Mouse (Mus musculus) bone marrow macrophage, adult 2 months (primary cell): ENCODE measurements around the gene Mad1l1. TPM values are rescaled to one million over a fixed set of nuclear protein-coding genes. Genes with fewer than 3 reads are reported as not detected.

Source experiments
- H3K27ac ChIP-seq: 2 replicates; pipeline ENCODE4 v1.5.1; 2012; ENCODE audit warnings: low read depth, low read length; ENCODE audit not compliant: insufficient read depth
- H3K4me1 ChIP-seq: 2 replicates; pipeline ENCODE4 v1.6.1; 2012; ENCODE audit warnings: low read length; ENCODE audit not compliant: control insufficient read depth, insufficient read depth
- H3K4me3 ChIP-seq: 2 replicates; pipeline ENCODE4 v1.5.1; 2012; ENCODE audit warnings: mild to moderate bottlenecking, low read length, moderate library complexity; ENCODE audit not compliant: insufficient read depth
- CTCF ChIP-seq: IDR thresholded peaks from 2 replicates; pipeline ENCODE4 v1.5.1; 2012; ENCODE audit warnings: low read depth, mild to moderate bottlenecking, low read length, moderate library complexity
- POLR2A ChIP-seq: IDR thresholded peaks from 2 replicates; pipeline ENCODE4 v1.6.1; 2012; ENCODE audit warnings: mild to moderate bottlenecking, low read depth, low read length, borderline replicate concordance
- polyA plus RNA-seq: library from polyadenylated mRNA; stranded (reverse); fragments of >200 nt; gene quantifications from 2 replicates; pipeline ENCODE4 v1.2.4, GENCODE M21; 2012; ENCODE audit not compliant: missing spikeins, insufficient read depth, insufficient read length

Gene Mad1l1
- polyA plus RNA-seq, 1 experiment = 16.5 TPM

GRCm38 (mm10) chr5:139978525-139979276 is 342.7 kb downstream of the Mad1l1 start:
- Histone ChIP-seq H3K27ac (no peak overlapping the region), H3K4me3 (no peak overlapping the region), H3K4me1 (no peaks in the 10 kb centered on the region)
- TF ChIP-seq POLR2A = no peak
- no peak for TF ChIP-seq CTCF

- Histone ChIP-seq H3K4me1 (no peaks in the 10 kb centered on the region), H3K27ac (no peak overlapping the region), H3K4me3 (no peak overlapping the region)
- TF ChIP-seq CTCF (no peak), POLR2A (no peak)
Observed at GRCm38 (mm10) chr5:139977476-139977875, 343.9 kb downstream of the Mad1l1 start.

- H3K27ac ChIP-seq = no peak overlapping the region
Observed at GRCm38 (mm10) chr5:139976584-139976983, 344.8 kb downstream of the Mad1l1 start.

GRCm38 (mm10) chr5:139970186-139970631 is 351.1 kb downstream of the Mad1l1 start:
- TF ChIP-seq POLR2A = no peak
- TF ChIP-seq CTCF = no peak
- Histone ChIP-seq H3K27ac (no peak overlapping the region), H3K4me1 (no peaks in the 10 kb centered on the region), H3K4me3 (no peak overlapping the region)

More at GRCm38 (mm10) chr5:139976584-139976983, 344.8 kb downstream of the Mad1l1 start:
- TF ChIP-seq POLR2A (no peak), CTCF (no peak)
- H3K4me1 ChIP-seq = no peaks in the 10 kb centered on the region
- H3K4me3 ChIP-seq = no peak overlapping the region

GRCm38 (mm10) chr5:139969151-139969948 is 352.0 kb downstream of the Mad1l1 start:
- no peak overlapping the region for H3K27ac ChIP-seq
- no peak for TF ChIP-seq POLR2A
- no peak for TF ChIP-seq CTCF
- H3K4me3 ChIP-seq = no peak overlapping the region
- no peaks in the 10 kb centered on the region for H3K4me1 ChIP-seq

GRCm38 (mm10) chr5:139965596-139965995 is 355.8 kb downstream of the Mad1l1 start:
- no peak overlapping the region for H3K27ac ChIP-seq
- no peak overlapping the region for H3K4me3 ChIP-seq
- TF ChIP-seq POLR2A (no peak), CTCF (no peak)
- H3K4me1 ChIP-seq = no peaks in the 10 kb centered on the region

- no peak overlapping the region for H3K4me3 ChIP-seq
- no peak overlapping the region for H3K27ac ChIP-seq
- no peak for TF ChIP-seq CTCF
- TF ChIP-seq POLR2A = no peak
- H3K4me1 ChIP-seq = no peaks in the 10 kb centered on the region
Observed at GRCm38 (mm10) chr5:139964391-139964790, 357.0 kb downstream of the Mad1l1 start.

GRCm38 (mm10) chr5:139959741-139960140 is 361.6 kb downstream of the Mad1l1 start:
- TF ChIP-seq CTCF (no peak), POLR2A (no peak)
- Histone ChIP-seq H3K4me3 (no peak overlapping the region), H3K4me1 (no peaks in the 10 kb centered on the region), H3K27ac (no peak overlapping the region)

Other genes with a start within 250 kb of the Mad1l1 start
- 11.8 and 12.9 TPM in 2 replicates for gene Nudt1, start 104 bp upstream of the Mad1l1 start, polyA plus RNA-seq
- 6.5 and 8.6 TPM in 2 replicates for gene Mrm2, start 10.3 kb upstream of the Mad1l1 start, polyA plus RNA-seq
- gene Snx8, start 67.7 kb upstream of the Mad1l1 start, polyA plus RNA-seq = 131 and 136 TPM in 2 replicates
- gene Eif3b, start 97.8 kb upstream of the Mad1l1 start, polyA plus RNA-seq = 80.1 and 87.0 TPM in 2 replicates
- not detected in 2 replicates for gene Gm4869, start 124.1 kb upstream of the Mad1l1 start, polyA plus RNA-seq
- gene Chst12, start 184.0 kb upstream of the Mad1l1 start, polyA plus RNA-seq = 48.9 and 51.3 TPM in 2 replicates
- gene Grifin, start 243.5 kb upstream of the Mad1l1 start, polyA plus RNA-seq = not detected in 2 replicates